Mouse (Mus musculus) hindbrain, embryonic 12.5 days (tissue): Measurements from ENCODE around the gene R3hdml. TPM values are rescaled to one million over a fixed set of nuclear protein-coding genes. Genes with fewer than 3 reads are reported as not detected.
"Not testable (repeated sequence)": the region's sequence is repeated elsewhere in the genome, so short reads cannot be mapped to it uniquely, and the experiment has no call there.

Source experiments
- ATAC-seq: fragments of 200-750 bp; cut with Nextera tagmentation; 2 replicates; pipeline ENCODE4 v1.8.0; 2017; ENCODE audit warnings: moderate TSS enrichment; ENCODE audit not compliant: low FRiP score
- H3K27ac ChIP-seq: fragments of 300-500 bp; sonication (generic); 2 replicates; pipeline ENCODE4 v1.5.1; 2016; ENCODE audit warnings: mild to moderate bottlenecking
- H3K27me3 ChIP-seq: fragments of 300-500 bp; sonication (generic); 2 replicates; pipeline ENCODE4 v1.6.1; 2016; ENCODE audit warnings: mild to moderate bottlenecking
- H3K36me3 ChIP-seq: fragments of 300-500 bp; sonication (generic); 2 replicates; pipeline ENCODE4 v1.6.1; 2016; ENCODE audit warnings: mild to moderate bottlenecking
- H3K4me1 ChIP-seq: fragments of 300-500 bp; sonication (generic); 2 replicates; pipeline ENCODE4 v1.6.1; 2016
- H3K4me2 ChIP-seq: fragments of 300-500 bp; sonication (generic); replicated peaks from 2 replicates; pipeline ENCODE4 v1.6.1; 2016; ENCODE audit warnings: mild to moderate bottlenecking
- H3K4me3 ChIP-seq: fragments of 300-500 bp; sonication (generic); 2 replicates; pipeline ENCODE4 v1.5.1; 2016; ENCODE audit warnings: mild to moderate bottlenecking
- H3K9ac ChIP-seq: fragments of 300-500 bp; sonication (generic); 2 replicates; pipeline ENCODE4 v1.6.1; 2016; ENCODE audit warnings: mild to moderate bottlenecking, moderate library complexity
- H3K9me3 ChIP-seq: fragments of 300-500 bp; sonication (generic); replicated peaks from 2 replicates; pipeline ENCODE4 v1.6.1; 2016; ENCODE audit warnings: mild to moderate bottlenecking
- WGBS: fragments of 180-500 bp; shearing (Covaris S2); methylation state at CpG from one replicate; pipeline ENCODE4 v1.1.7; 2016; 5-methylcytosine and 5-hydroxymethylcytosine counted together
- polyA plus RNA-seq: library from polyadenylated mRNA; unstranded; fragments of >200 nt; fragmentation: Nextera tagmentation; extraction: Ambion mirVana; gene quantifications from 2 replicates; pipeline ENCODE4 v1.2.1, GENCODE M21; 2016

R3hdml gene
- polyA plus RNA-seq = not detected in 2 replicates

GRCm38 (mm10) chr2:163492018-163492417 is at the start of gene R3hdml:
TSS of gene R3hdml (plus strand) at chr2:163492318.
- WGBS = 83% methylated on average over 5 of the region's 5 CpGs
- no peak within 1 kb of the TSS for H3K27ac ChIP-seq
- no peak within 1 kb of the TSS for H3K9ac ChIP-seq
- no peak within 1 kb of the TSS for H3K4me3 ChIP-seq
- H3K9me3 ChIP-seq = no peaks in the 10 kb centered on the region
- H3K4me1 ChIP-seq = peaks cover 18% of the 10 kb centered on the region
- no peaks in the 10 kb centered on the region for H3K27me3 ChIP-seq
- no peak for ATAC-seq
- no peak within 1 kb of the TSS for H3K4me2 ChIP-seq
- no peaks in the 10 kb centered on the region for H3K36me3 ChIP-seq

- WGBS = 68% methylated on average over 6 of the region's 6 CpGs
- peaks cover 15% of the 10 kb centered on the region for H3K36me3 ChIP-seq
Measured at GRCm38 (mm10) chr2:163443543-163443942, 48.6 kb upstream of the R3hdml start.

GRCm38 (mm10) chr2:163444017-163444416 is 48.1 kb upstream of the R3hdml start:
- ATAC-seq = no peak
- H3K9ac ChIP-seq = no peak overlapping the region
- H3K27me3 ChIP-seq = no peaks in the 10 kb centered on the region; the same call in 1 of the 2 replicates
- no peak overlapping the region for H3K27ac ChIP-seq
- H3K4me1 ChIP-seq = peaks cover 22% of the 10 kb centered on the region
- no peak overlapping the region for H3K4me2 ChIP-seq
- no peak overlapping the region for H3K4me3 ChIP-seq
- WGBS = 71% methylated on average over 7 of the region's 7 CpGs
- peaks cover 15% of the 10 kb centered on the region for H3K36me3 ChIP-seq
- no peaks in the 10 kb centered on the region for H3K9me3 ChIP-seq

More at GRCm38 (mm10) chr2:163443543-163443942, 48.6 kb upstream of the R3hdml start:
- Histone ChIP-seq H3K4me1 (peaks cover 22% of the 10 kb centered on the region), H3K27ac (no peak overlapping the region), H3K9me3 (no peaks in the 10 kb centered on the region), H3K27me3 (peaks cover 3% of the 10 kb centered on the region), H3K4me3 (no peak overlapping the region), H3K9ac (no peak overlapping the region), H3K4me2 (no peak overlapping the region)
- ATAC-seq = no peak

GRCm38 (mm10) chr2:163447375-163447774 is 44.7 kb upstream of the R3hdml start:
- Histone ChIP-seq H3K4me3 (no peak overlapping the region), H3K27me3 (no peaks in the 10 kb centered on the region), H3K9ac (no peak overlapping the region), H3K36me3 (peaks cover 42% of the 10 kb centered on the region), H3K27ac (no peak overlapping the region), H3K4me1 (no peaks in the 10 kb centered on the region), H3K9me3 (no peaks in the 10 kb centered on the region), H3K4me2 (no peak overlapping the region)
- ATAC-seq = no peak
- whole genome bisulfite sequencing = 87% methylated on average over 12 of the region's 12 CpGs

- Histone ChIP-seq H3K4me3 (no peak overlapping the region), H3K27me3 (no peaks in the 10 kb centered on the region), H3K27ac (no peak overlapping the region), H3K9ac (no peak overlapping the region), H3K4me1 (no peaks in the 10 kb centered on the region), H3K4me2 (no peak overlapping the region), H3K36me3 (peaks cover 53% of the 10 kb centered on the region), H3K9me3 (no peaks in the 10 kb centered on the region)
- 66% methylated on average over 3 of the region's 3 CpGs for WGBS
- ATAC-seq = no peak
Measured at GRCm38 (mm10) chr2:163449276-163449675, 42.8 kb upstream of the R3hdml start.

GRCm38 (mm10) chr2:163450668-163451295 is 41.3 kb upstream of the R3hdml start:
- no peak overlapping the region for H3K4me3 ChIP-seq
- H3K36me3 ChIP-seq = peaks cover 61% of the 10 kb centered on the region
- no peak overlapping the region for H3K4me2 ChIP-seq
- H3K27me3 ChIP-seq = no peaks in the 10 kb centered on the region
- no peaks in the 10 kb centered on the region for H3K4me1 ChIP-seq
- H3K9ac ChIP-seq = no peak overlapping the region
- no peak for ATAC-seq
- no peaks in the 10 kb centered on the region for H3K9me3 ChIP-seq
- 78% methylated on average over 6 of the region's 6 CpGs for WGBS
- no peak overlapping the region for H3K27ac ChIP-seq

- peaks cover 52% of the 10 kb centered on the region for H3K36me3 ChIP-seq
- no peaks in the 10 kb centered on the region for H3K9me3 ChIP-seq
- H3K9ac ChIP-seq = no peak overlapping the region
- H3K27ac ChIP-seq = no peak overlapping the region
- no peaks in the 10 kb centered on the region; the same call in 1 of the 2 replicates for H3K27me3 ChIP-seq
- no peak for ATAC-seq
- no peak overlapping the region for H3K4me3 ChIP-seq
- 91% methylated on average over 6 of the region's 6 CpGs for WGBS
- H3K4me2 ChIP-seq = no peak overlapping the region
- H3K4me1 ChIP-seq = no peaks in the 10 kb centered on the region
Measured at GRCm38 (mm10) chr2:163452738-163453137, 39.4 kb upstream of the R3hdml start.

- H3K27me3 ChIP-seq = peaks cover 6% of the 10 kb centered on the region; the same call in 1 of the 2 replicates
- no peaks in the 10 kb centered on the region for H3K9me3 ChIP-seq
- H3K4me3 ChIP-seq = no peak overlapping the region
- no peak for ATAC-seq
- no peak overlapping the region for H3K9ac ChIP-seq
- H3K36me3 ChIP-seq = peaks cover 48% of the 10 kb centered on the region
- 87% methylated on average over 13 of the region's 13 CpGs for WGBS
- no peak overlapping the region for H3K27ac ChIP-seq
- no peaks in the 10 kb centered on the region for H3K4me1 ChIP-seq
- no peak overlapping the region for H3K4me2 ChIP-seq
Measured at GRCm38 (mm10) chr2:163453378-163453777, 38.7 kb upstream of the R3hdml start.

- H3K9ac ChIP-seq = no peak overlapping the region
- peak overlapping the region; percentile 35; the same call in 1 of the 2 replicates for H3K27ac ChIP-seq
- H3K27me3 ChIP-seq = peaks cover 16% of the 10 kb centered on the region
- ATAC-seq = peak; percentile 55
- H3K4me2 ChIP-seq = peak overlapping the region; percentile 23
- no peak overlapping the region for H3K4me3 ChIP-seq
- 56% methylated on average over 27 of the region's 27 CpGs for WGBS
- peaks cover 6% of the 10 kb centered on the region; the same call in 1 of the 2 replicates for H3K4me1 ChIP-seq
- H3K36me3 ChIP-seq = peaks cover 13% of the 10 kb centered on the region
- H3K9me3 ChIP-seq = no peaks in the 10 kb centered on the region
Measured at GRCm38 (mm10) chr2:163458539-163459265, 33.4 kb upstream of the R3hdml start.

- ATAC-seq = peak; percentile 62; the same call in 1 of the 2 replicates
- H3K4me1 ChIP-seq = peaks cover 6% of the 10 kb centered on the region; the same call in 1 of the 2 replicates
- no peak overlapping the region for H3K9ac ChIP-seq
- no peak overlapping the region for H3K4me3 ChIP-seq
- H3K27ac ChIP-seq = peak overlapping the region; percentile 35; the same call in 1 of the 2 replicates
- whole genome bisulfite sequencing = 39% methylated on average over 10 of the region's 10 CpGs
- peaks cover 6% of the 10 kb centered on the region for H3K36me3 ChIP-seq
- peaks cover 16% of the 10 kb centered on the region for H3K27me3 ChIP-seq
- H3K9me3 ChIP-seq = no peaks in the 10 kb centered on the region
- peak overlapping the region; percentile 23 for H3K4me2 ChIP-seq
Measured at GRCm38 (mm10) chr2:163459380-163459779, 32.7 kb upstream of the R3hdml start.

- Histone ChIP-seq H3K4me1 (peaks cover 6% of the 10 kb centered on the region; the same call in 1 of the 2 replicates), H3K4me2 (no peak overlapping the region), H3K9ac (no peak overlapping the region), H3K9me3 (no peaks in the 10 kb centered on the region), H3K36me3 (no peaks in the 10 kb centered on the region), H3K27ac (no peak overlapping the region), H3K4me3 (no peak overlapping the region), H3K27me3 (peaks cover 16% of the 10 kb centered on the region)
- WGBS = 87% methylated on average over 8 of the region's 8 CpGs
- no peak for ATAC-seq
Measured at GRCm38 (mm10) chr2:163460622-163461021, 31.5 kb upstream of the R3hdml start.

GRCm38 (mm10) chr2:163461307-163461706 is 30.8 kb upstream of the R3hdml start:
- not testable (repeated sequence) for H3K4me3 ChIP-seq, H3K4me1 ChIP-seq, H3K36me3 ChIP-seq, H3K27ac ChIP-seq, H3K9me3 ChIP-seq, H3K9ac ChIP-seq, H3K4me2 ChIP-seq, ATAC-seq
- peaks cover 16% of the 10 kb centered on the region for H3K27me3 ChIP-seq
- WGBS = 96% methylated on average over 9 of the region's 9 CpGs
